Mouse (Mus musculus): ENCODE measurements at regions not wholly inside any gene's neighbourhood (a gene's known extent, or its start where the extent isn't known, plus 50 kb on each side); places are given as distances from the start of the nearest gene placed in this dataset.

DNA sequence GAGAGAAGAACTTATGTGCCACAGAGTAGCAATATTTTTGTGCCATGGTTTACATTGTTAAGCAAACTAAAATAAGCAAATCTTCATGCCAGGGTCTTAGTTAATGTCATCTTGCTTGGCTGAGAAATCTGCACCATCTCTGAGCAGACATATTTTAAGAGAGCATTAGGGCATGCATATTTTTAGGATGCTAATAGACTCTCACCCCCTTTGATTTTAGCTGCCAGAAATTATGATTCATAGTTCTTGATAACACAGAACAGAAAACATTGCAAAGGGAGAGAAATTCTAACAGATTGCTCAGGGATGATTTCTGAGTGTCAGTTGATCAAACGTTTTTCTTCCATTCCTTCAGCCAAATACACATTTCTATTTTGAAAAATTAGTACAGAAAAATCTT is 222.7 kb upstream of the Zeb2 start:
- TF ChIP-seq CTCF (IDR thresholded peaks at IDR 0.05; ENCODE audit: low read depth) (no peak), EP300 (IDR thresholded peaks at IDR 0.05; ENCODE audit: low read depth) (no peak)
